Mouse (Mus musculus) kidney, adult 8-10 months (tissue): ENCODE results near the gene Spaca4.

Experiments used
- DNase-seq, 2 experiments: peaks; one replicate each; pipeline ENCODE4 v3.0.0; 2022

Gene Spaca4

DNA sequence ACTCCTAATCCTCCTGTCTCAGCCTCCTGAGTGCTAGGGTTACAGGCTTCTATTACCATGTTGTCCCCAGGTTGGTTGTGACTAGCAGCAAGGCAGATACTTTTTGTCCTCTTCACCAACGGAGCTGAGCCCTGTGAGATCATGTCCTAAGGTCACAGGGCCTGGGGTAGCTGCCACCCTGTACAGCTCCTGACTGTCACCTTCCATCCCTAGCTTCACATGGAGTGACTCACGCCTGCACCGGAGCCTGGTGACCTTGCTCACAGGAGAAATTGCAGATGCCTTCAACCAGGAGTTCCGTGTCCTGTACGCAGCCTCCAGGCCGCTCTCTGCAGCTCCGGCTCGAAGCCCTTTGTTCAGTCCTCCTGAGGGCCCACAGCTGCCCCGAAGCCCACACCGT, 806 bp upstream of the Spaca4 start:
- DNase-seq, result no peak

DNA sequence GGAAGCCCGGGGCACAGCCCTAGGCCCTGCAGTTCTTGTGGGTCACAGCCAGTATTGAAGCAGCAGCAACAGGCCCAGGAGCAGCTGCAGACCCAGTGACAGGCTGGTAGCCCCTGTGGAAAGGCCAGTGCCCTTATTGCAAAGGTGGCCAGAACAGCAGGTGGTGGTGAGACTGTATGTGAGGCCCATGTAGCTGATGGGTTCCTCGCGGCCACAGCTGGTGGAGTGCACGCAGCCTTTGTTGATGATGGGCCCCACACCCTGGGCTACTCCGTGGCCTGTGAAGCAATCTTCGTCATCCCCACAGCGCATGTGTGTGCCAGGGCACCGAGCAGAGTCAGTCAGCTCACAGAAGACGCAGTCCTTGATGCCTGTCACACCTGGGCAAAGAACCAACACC, 462 bp downstream of the Spaca4 start:
- no peak for DNase-seq

DNA sequence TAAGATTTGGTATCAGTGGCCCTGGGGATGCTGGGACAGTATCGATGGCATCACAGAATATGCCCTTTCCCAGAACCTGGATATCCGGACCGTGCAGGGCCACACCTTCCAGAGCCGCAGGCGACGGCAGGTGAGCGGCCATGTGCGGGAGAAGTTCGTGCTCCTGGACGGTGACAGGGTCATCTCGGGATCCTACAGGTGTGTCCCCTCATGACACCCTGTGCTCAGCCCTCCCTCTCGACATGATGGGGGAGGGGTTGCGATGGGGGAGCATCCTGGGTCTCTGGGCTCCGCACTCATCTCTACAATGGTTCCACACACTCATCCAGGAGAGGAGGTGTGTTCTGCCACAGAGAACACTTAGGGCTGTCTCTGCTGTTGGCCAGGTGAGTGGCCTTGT, 1.8 kb downstream of the Spaca4 start:
- DNase-seq, result no peak

DNA sequence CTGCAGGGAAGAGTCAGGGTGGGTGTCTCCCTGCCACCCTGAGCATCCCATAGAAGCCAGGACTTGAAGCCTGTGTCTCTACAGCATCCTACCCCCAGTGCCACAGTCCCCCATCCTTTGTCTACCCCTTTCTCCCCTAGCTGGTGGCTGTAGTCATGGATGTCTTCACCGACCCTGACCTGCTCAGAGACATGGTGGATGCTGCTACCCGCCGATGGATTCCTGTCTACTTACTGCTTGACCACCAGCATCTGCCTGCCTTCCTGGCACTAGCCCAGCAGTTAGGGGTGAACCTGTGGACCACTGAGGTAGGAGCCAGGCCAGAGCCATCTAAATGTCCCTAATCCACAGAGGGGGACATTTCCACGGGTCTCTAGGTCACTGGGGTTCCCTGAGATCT, 2.3 kb downstream of the Spaca4 start:
- no peak for DNase-seq

DNA sequence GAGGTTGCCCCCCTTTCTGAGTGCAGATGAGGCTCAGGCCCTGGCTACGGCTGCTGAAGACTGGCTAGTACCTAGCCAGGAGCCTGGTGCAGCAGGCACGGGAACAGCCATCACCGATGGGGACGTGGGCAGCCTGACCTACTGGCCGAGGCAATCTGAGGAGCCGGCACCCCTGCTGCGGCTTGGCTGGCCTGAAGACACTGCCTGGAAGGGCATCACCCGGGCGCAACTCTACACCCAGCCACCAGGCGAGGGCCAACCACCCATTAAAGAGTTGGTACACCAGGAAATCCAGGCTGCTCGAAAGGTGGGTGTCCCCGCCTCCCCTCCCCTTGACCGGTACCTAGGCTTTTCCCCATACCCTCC, 3.3 kb downstream of the Spaca4 start:
- DNase-seq, result no peak

DNA sequence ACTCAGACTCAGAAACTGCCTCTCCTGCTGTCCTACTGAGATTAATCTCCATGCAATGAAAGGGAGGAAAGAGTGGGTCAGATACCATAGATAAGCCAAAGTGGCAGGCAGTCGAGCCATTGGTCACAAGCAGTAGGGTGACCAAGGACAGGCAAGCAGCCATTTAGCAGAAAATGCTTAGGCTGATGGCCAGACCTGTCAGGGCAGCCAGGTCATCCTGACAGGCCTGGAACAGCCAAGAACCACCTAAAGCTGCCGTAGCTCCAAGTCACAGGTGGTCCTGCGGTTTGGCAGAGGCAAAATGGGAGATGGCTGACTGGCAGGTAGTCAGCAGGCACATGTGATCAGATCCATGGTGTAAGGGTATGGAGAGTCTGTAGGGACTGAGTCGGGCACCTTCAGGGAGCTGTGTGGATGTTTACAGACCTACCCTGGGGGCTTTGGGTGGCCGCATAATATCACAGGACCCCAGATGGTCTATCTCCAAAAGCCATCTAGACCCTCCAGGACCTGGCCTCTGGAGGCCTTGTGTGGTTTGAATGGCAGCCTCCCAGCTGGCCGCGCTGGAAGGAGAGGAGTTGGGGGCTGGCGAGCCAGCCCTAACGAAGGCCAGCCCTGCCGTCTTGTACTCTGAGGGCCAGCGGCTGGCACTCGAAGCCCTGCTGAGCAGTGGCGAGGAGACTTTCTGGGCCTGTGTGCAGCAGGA, 3.8 kb downstream of the Spaca4 start:
- DNase-seq, result no peak

DNA sequence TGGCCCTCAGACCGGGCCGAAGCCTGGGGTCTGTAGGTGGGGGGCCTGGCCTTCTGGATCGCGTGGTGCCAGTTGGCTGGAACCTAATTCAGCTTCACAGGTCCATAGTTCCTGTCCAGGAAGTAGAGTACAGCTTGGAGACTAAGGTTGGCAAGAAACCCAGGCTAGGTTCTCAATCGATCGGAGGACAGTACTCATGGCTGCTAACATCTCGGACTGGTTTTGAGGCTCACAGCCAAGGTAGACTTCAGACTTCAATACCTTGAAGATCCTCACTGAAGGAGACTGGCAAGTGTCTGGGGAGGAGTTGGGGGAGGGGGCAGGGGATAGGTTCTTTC, 4.4 kb downstream of the Spaca4 start:
- no peak for DNase-seq

DNA sequence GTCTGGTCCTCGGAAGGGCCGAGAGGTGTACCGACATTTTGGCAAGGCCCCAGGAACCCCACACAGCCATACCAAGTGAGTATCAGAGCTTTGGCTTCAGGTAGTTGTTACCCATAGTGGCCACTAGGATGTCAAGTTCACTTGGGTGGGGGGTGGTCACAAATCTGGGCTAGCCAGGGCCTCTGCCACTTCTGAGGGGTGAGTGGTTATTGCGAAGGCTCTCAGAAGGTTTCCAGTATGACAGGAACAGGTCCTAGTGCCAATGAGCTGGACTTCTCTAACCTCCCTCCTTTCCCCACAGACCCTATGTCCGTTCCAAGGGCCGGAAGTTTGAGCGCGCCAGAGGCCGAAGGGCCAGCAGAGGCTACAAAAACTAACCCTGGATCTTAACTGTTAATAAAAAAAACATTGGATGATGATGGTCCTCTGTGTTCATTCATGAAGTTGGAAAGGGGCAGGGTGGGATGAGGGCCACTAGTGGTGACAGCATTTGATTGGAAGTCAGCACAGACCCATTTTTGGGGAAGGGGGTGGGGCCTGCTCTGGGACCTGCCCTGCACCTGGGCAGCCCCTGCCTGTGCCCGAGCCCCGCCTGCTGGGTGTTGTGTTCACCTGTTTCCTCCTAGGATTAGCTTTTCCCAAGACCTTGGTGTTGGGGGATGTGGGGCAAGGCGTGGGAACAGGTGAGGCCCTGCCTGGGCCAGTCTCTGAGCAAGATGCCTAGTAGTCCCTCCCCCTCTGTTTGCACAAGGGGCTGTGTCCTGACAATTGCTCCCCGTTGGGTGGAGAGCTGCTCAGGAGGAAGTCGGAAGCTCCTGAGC, 5.0 kb downstream of the Spaca4 start, which contains the start of gene Fam83e:
Gene Fam83e (plus strand): TSS at position 800 of the 821 bp plus-strand sequence.
- DNase-seq, result no peak

DNA sequence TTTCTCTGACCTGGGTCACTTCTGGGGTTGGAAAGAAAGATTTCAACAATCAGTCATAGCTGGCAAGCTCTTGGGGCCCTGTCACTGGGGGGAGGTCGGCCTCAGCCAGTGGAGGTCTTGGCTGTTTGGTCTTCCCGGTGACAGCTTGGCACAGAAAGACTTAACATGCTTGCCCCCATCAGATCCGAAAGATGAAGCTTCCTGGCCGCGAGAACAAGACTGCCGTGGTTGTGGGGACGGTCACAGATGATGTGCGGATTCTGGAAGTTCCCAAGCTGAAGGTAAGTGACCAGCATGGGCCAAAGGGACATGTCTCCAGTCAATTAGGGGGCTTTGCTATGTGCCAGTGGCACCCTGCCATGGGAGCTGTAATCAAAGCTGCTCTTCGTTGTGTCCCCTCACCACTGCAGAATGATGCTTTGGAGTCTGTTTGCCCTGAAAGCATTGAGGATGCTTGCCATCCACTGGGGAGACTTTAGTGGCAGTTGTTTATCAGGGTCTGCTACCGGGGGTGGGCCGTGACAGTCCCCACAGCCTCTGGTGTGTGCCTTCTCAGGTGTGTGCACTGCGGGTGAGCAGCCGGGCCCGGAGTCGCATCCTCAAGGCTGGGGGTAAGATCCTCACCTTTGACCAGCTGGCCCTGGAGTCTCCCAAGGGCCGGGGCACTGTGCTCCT, 5.7 kb downstream of the Spaca4 start:
- no peak for DNase-seq

DNA sequence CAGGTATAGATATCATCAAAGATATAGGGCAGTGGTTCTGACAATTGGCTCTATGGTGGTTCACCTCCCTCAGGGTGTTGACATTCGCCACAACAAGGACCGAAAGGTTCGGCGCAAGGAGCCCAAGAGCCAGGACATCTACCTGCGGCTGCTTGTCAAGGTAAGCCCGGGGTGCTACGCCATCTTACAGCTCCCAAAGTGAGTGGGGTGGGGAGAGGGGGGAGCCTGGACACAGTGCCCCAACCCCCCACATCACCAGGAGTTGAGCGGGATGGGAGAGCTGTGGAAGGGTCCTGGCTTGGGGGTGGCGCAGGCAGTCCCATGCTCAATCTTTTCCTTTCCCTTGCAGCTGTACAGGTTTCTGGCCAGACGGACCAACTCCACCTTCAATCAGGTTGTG, 6.4 kb downstream of the Spaca4 start:
- DNase-seq, result no peak

DNA sequence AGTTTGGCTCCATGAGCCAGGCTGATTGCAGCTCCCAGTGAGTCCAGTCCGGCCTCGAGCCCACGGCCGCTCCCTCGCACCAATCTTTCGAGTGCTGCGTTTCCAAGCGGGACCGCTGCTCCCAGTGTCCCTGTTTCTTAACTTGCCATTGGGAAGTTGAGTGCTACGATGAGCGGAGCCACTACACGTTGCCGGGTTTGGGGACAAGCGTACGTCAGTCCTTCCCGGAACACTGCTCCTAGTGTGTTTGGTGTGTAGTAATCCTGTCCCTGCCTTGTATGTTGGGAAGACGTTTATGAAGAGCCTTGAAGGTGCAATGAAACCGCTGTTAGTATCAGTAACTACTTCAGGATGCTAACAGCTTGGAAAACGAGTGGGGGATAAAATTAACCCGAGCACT, 7.3 kb downstream of the Spaca4 start:
- DNase-seq, result no peak

DNA sequence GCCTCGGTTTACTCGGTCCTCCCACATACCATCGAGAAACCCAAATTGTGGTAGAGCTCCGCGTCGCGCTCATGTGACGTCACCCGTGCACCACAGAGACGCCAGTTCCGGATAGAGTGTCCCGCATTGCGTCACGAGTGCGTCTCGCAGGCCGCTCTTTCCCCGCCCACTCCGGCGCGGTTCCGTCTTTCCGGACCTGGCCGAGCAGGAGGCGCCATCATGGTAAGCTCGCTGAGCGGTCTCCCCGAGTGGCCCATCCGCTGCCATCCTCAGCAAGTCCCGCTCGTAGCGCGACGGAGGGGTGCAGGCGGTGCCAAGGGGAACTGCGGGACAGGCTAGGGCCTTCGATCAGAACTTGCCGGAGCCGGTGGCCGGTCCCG, 7.7 kb downstream of the Spaca4 start, which contains the start of gene Sphk2:
Gene Sphk2 (minus strand): TSS at position 85 of the 380 bp plus-strand sequence.
- peak; percentile 98 for DNase-seq

DNA sequence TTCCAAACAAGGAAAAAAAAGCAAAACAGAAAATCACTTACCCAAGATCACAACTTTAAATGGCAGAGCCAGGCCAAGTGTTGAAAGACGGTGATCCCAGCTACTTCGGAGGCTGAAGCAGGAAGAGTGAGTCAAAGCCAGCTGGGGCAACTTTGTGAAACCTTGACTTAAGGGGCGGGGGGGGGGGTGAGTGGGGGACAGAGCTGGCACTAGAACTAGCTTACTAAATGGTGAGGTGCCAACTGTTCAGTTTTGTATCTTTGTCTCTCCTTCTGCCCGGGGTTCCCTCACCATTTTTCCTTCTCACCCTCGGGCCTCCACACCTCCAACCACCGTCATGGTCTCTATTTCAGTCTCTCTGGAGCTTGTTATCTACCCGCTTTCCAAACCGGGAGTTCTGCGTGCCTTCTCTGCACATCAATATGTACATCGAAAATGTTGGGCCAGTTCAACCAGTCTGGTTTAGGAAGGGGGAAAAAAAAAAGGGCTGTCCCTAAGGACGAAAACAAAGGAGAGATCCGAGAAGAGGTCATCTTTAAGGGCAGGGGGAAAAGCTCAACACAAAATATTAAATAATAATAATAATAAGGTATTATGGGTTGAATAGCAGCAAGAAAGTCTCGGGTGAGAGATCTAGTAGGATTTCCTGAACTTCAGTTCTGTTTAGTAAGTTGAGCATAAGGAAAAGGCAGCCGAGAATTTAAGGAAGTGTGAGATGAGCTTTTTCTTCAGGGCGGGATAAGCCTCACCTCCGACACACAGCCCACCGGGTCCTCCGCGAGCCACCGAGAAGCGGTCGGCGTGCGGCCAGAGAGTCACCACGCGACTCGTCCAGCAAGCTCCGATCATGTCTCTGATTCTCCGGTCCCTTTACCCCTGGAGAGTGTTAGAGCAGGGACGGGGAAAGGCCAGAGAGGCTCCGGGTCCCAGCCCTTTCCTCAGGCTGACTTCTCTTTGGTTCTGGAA, 8.4 kb downstream of the Spaca4 start:
- no peak for DNase-seq

DNA sequence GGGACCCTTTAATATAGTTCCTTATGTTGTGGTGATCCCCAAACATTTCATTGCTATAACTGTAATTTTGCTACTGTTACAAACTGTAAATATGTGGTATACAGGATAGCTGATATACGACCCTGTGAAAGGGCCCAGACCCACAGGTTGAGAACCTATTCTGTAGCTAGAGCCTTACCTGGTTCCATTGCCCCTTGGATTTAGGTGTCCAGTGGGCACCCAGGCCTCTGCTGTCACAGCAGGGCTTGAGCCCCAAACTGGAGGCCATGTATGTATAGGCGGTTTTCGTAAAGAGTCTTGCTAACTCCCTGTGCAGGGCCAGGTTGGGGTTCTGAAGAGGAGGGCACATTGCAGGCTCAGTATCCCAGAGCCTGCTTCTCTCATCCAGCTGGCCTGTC, 9.2 kb downstream of the Spaca4 start:
- DNase-seq, result no peak

DNA sequence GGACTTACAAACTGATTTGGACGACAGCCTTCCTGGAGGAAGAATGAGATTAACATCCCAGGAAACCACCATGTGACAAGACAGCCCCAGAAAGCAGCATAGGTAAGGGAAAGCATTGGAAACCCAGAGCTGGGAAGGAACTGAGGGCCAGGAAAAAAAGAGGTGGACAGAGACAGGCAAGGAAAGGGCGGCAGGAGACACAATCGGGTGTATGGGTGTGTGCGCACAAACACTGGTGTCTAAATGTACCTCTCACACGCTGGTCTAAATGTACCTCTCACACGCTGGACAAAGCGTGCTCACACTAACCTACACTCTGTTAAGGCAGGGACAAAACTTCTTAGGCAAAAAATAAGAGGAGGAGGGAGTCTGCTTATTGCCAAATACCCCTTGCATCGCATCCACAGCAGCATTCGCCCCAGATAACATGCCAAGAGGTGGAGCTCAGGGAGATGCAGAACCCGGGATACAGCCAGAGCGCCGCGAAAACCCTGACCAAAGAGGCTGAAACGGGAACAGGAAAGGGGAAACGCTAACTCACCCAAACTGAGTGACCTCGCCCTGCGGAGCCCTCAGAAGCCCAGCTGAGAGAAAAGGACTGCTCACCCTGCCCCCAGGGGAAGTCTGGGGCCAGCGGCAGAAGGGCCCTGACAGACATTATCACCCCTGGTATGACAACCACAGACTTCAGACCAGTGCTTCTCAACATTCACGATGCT, 9.7 kb downstream of the Spaca4 start:
- peak in 1 of 2 experiments; percentile 38 for DNase-seq

DNA sequence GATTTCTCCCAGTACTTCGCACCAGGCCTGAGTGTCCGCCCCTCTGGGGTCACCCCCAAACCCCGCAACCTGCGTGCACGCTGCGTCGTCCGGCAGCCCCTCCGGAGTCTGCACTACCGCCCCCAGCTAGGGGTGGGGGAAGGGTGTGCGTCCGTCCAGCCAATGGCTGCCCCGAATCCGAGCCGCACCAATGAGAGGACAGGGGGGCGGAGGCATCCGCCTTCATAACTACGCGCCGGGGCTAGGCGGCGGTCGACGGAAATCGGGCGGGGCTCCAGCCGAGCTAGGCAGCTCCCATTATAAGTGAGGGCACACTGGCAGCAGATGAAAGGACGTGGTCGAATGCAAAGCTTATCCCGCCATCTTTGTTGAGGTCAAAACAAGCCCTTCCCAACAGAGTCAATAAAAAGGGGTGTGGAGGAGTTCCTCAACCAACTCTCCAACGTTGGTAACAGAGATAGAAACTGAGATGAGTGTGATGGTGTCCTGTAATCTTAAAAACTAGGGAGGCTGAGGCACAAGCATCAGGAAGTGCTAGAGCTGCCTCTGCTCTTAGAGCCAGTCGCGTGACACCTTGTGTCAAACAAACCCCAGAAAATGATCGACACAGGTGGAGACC, 10.4 kb downstream of the Spaca4 start, which contains the start of gene Rpl18:
Gene Rpl18 (plus strand): TSS at position 368 of the 619 bp plus-strand sequence.
- peak; percentile 98 to 99 for DNase-seq

DNA sequence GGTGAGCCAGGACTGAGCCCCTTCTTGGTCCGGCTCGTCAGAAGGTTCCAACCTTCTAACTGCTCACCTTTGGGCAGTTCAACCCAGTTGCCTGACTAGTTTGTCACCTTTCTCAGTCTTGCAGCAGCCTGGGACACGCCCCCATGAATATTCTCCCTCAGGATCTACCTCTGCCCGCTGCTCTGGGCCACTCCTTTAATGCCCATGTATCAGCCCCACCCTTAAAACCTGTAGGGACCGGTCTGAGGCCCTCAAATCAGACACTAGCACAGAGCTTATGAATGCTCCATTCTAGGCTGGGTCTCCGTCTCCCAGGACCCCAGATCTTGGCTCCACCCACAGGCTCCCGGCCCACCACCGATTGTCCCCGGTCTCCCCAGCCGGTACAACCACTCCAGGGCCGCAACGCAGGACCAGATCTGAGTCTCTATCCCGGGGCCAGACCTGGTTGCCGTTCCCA, 11.0 kb downstream of the Spaca4 start:
- DNase-seq, result peak in 1 of 2 experiments; percentile 81

DNA sequence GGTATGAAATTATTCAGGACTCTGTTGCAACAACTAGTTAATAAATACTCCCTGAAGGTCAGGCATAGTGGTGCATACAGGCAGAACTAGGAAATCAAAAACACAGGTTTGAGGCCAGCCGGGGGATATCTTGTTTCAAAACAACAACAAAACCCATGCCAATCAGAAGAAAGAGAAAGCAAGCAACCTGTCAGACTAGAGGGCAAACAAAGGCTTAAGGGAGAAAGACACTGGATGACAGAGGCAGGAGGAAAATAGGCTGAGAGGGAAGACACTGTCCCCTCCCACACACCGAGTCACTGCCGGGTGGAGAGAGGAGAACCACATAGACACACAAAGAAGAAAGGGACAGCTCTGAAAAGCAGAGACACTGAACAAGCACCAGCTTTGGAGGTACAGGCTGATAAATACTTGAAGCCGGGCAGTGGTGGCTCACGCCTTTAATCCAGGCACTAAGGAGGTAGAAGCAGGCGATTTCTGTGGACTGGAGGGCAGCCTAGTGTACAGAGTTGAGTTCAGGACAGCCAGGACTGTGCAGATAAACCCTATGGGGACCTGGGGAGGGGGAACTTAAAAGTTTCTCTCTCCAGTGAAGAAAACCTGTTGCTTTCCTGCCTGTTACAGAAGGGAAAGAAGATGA, 11.6 kb downstream of the Spaca4 start:
- peak in 1 of 2 experiments; percentile 53 for DNase-seq

DNA sequence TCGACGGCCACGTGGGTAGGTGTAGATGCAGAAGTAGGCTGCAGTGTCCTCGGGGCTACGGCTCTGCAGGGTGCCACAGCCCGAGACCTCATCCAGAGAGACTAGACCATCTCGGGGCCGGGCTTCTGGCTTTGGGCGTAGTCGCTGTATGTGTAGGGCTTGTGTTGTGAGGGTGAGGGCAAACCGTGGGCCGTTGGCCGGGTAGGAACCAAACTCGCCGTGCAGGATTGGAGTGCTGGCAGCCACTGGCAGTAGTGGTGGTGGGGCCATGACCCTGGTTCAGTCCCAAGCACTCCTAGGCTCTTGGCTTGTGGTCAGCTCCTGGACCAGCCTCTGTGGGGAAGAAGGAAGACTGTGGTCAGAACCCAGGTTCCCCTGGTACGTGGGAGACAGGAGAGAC, 12.2 kb downstream of the Spaca4 start:
- DNase-seq, result peak; percentile 46 to 58

DNA sequence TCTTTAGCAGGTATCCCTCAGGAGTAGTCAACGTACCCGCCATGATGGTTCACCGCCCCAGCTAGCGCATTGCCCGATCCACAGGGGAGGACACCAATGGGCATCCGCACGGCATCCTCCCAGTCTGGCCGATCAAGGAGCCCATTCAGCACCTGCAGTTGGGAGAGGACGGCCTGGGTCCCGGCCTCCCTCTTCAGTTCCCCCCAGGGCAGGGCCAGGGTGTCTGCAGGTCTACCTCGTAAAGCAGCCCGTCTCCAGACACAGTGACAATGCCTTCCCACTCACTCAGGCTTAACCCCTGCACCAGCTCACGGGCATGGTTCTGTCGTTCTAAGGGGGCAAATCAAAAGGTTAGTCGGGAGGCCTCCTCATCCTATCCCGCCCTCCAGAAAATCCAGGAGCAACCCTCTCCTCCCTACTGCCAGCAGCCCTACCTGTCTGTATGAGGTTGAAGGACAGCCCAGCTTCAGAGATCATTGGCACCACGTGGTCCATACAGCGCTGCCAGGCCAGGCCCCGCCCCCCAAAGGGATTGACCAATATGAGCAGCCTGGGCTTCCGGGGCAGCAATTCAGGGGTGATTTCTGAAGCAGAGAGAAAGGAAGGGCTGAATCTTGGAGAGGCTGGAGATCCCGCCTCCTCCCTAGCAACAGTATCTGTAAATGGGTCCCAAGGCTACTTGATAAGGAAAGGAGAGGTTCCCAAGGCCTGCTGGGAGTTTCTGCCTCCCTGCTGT, 13.4 kb downstream of the Spaca4 start:
- peak; percentile 94 to 96 for DNase-seq
